Mouse (Mus musculus) cerebellum, adult 2 months (tissue): ENCODE data around the gene Plekha6. TPM values are rescaled to one million over a fixed set of nuclear protein-coding genes. Genes with fewer than 3 reads are reported as not detected.

Experiments
- DNase-seq, 2 experiments: peaks; one replicate each; pipeline ENCODE4 v3.0.0; 2021
- H3K27ac ChIP-seq: fragments of 200-500 bp; 2 replicates; pipeline ENCODE4 v1.5.1; 2012; ENCODE audit warnings: low read length, control low read depth, inconsistent platforms; ENCODE audit not compliant: insufficient read depth
- H3K27me3 ChIP-seq: fragments of 200-500 bp; 2 replicates; pipeline ENCODE4 v1.6.1; 2012; ENCODE audit warnings: inconsistent platforms, mild to moderate bottlenecking, low read length, moderate library complexity; ENCODE audit not compliant: control insufficient read depth, insufficient read depth
- H3K4me1 ChIP-seq: fragments of 200-500 bp; 2 replicates; pipeline ENCODE4 v1.6.1; 2011; ENCODE audit warnings: low read length; ENCODE audit not compliant: control insufficient read depth, insufficient read depth
- H3K4me3 ChIP-seq: fragments of 200-500 bp; replicated peaks from 2 replicates; pipeline ENCODE3; 2011; ENCODE audit warnings: mild to moderate bottlenecking, low read depth, low read length, control low read depth; ENCODE audit not compliant: insufficient read depth
- CTCF ChIP-seq: fragments of 200-500 bp; IDR thresholded peaks from 2 replicates; pipeline ENCODE4 v1.5.1; 2011; ENCODE audit warnings: low read depth, mild to moderate bottlenecking, control low read depth, low read length, moderate library complexity, borderline replicate concordance; ENCODE audit not compliant: insufficient read depth
- POLR2A ChIP-seq: fragments of 200-500 bp; IDR thresholded peaks from 2 replicates; pipeline ENCODE4 v1.6.1; 2011; ENCODE audit warnings: low read length, control low read depth, borderline replicate concordance; ENCODE audit not compliant: insufficient read depth
- WGBS: fragments of 180-500 bp; shearing (Covaris S2); methylation state at CpG from one replicate; pipeline ENCODE4 v1.1.7; 2018; 5-methylcytosine and 5-hydroxymethylcytosine counted together
- polyA plus RNA-seq: library from polyadenylated mRNA; depleted of rRNA; stranded (reverse); fragments of >200 nt; gene quantifications from 2 replicates; pipeline ENCODE4 v1.2.3, GENCODE M21; 2012

The Plekha6 gene
- polyA plus RNA-seq, 1 experiment: 77.2 TPM

GRCm38 (mm10) chr1:133147324-133147723, 16.7 kb upstream of the Plekha6 start:
- H3K4me3 ChIP-seq: no peak overlapping the region
- no peaks in the 10 kb centered on the region for H3K27me3 ChIP-seq
- 85% methylated on average over 5 of the region's 5 CpGs for whole genome bisulfite sequencing
- H3K4me1 ChIP-seq: no peaks in the 10 kb centered on the region
- TF ChIP-seq POLR2A: no peak
- TF ChIP-seq CTCF: no peak
- no peak for DNase-seq
- H3K27ac ChIP-seq: no peak overlapping the region

DNA sequence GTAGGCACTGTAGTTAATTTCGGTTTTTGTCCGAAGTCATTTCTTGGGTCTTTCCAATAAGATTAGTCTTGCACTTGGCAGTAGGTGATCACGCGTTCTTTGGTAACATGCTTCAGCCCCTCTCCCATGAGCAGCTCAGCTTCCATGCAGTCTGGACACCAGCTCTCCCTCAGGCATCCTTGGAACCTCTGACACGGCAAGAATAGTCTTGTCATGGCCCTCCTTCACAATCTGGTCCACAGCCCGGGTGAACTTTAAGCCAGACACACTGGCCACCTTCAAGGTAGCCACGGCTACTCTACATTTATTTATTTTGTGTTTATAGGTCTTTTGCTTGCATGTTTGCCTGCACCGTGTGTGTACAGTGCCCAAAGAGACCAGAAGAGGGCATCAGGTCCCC, 15.9 kb upstream of the Plekha6 start:
- TF ChIP-seq CTCF (no peak), POLR2A (no peak)
- Histone ChIP-seq H3K27ac (no peak overlapping the region), H3K27me3 (no peaks in the 10 kb centered on the region), H3K4me1 (no peaks in the 10 kb centered on the region), H3K4me3 (no peak overlapping the region)
- 95% methylated on average over 8 of the region's 8 CpGs for WGBS
- no peak for DNase-seq

GRCm38 (mm10) chr1:133150556-133150955, 13.5 kb upstream of the Plekha6 start:
- no peak for DNase-seq
- no peak overlapping the region for H3K4me3 ChIP-seq
- 94% methylated on average over 2 of the region's 2 CpGs for WGBS
- no peak overlapping the region for H3K27ac ChIP-seq
- TF ChIP-seq POLR2A (no peak), CTCF (no peak)
- H3K27me3 ChIP-seq: no peaks in the 10 kb centered on the region
- H3K4me1 ChIP-seq: no peaks in the 10 kb centered on the region

- Histone ChIP-seq H3K4me1 (no peaks in the 10 kb centered on the region), H3K4me3 (no peak overlapping the region), H3K27me3 (no peaks in the 10 kb centered on the region), H3K27ac (no peak overlapping the region)
- WGBS: 97% methylated on average over 3 of the region's 3 CpGs
- DNase-seq: no peak
- TF ChIP-seq CTCF (no peak), POLR2A (no peak)
These were observed 11.8 kb upstream of the Plekha6 start for GRCm38 (mm10) chr1:133152213-133152612.

DNA sequence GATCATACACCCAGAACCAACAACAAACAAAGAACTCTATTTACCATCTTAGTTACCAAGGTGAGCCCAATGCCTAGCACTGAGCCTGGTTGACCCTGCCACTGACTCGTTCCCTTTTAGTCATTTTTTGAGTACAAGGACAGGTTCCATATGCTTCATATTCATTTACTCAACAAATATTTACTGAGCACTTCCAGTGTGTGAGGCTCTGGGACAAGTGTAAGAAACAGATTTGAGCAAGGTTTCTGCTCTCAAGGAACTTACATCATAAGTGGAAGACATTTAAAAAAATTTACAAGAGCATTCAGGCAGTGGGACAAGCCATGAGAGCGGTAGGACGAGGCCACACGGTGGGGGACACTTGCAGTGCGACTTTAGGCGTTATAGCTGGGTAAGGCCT, 8.7 kb upstream of the Plekha6 start:
- WGBS: 86% methylated on average over 6 of the region's 6 CpGs
- H3K27me3 ChIP-seq: no peaks in the 10 kb centered on the region

GRCm38 (mm10) chr1:133159128-133159564, 4.9 kb upstream of the Plekha6 start:
- peak; percentile 22 to 33 for DNase-seq
- WGBS: 9% methylated on average over 7 of the region's 7 CpGs
- H3K27ac ChIP-seq: no peak overlapping the region

More for the DNA sequence above, 8.7 kb upstream of the Plekha6 start:
- Histone ChIP-seq H3K4me3 (no peak overlapping the region), H3K27ac (no peak overlapping the region), H3K4me1 (no peaks in the 10 kb centered on the region; the same call in 1 of the 2 replicates)
- TF ChIP-seq POLR2A (no peak), CTCF (no peak)
- DNase-seq: no peak

DNA sequence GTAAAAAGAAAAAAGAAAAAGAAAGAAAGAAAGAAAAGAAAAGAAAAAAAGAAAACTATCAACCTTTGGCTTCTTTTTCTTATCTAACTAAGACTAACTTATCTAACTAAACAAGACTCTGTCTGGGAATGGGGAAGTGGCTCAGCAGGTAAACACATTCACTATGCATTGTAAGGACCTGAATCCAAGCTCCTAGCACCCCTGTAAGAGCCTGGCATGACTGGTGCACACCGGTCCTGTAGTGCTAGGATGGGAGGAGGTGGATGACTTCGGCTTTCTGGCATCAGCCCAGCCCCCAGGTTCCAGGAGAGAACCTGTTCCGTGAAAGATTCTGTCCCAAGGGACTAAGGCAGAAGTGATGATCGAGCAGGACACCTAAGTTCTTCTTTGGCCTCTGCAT, 2.5 kb upstream of the Plekha6 start:
- 57% methylated on average over 4 of the region's 4 CpGs for WGBS
- TF ChIP-seq CTCF (no peak), POLR2A (no peak)
- peaks cover 3% of the 10 kb centered on the region; the same call in 1 of the 2 replicates for H3K27me3 ChIP-seq

More at GRCm38 (mm10) chr1:133159128-133159564, 4.9 kb upstream of the Plekha6 start:
- Histone ChIP-seq H3K4me3 (no peak overlapping the region), H3K4me1 (no peaks in the 10 kb centered on the region; the same call in 1 of the 2 replicates), H3K27me3 (peaks cover 3% of the 10 kb centered on the region; the same call in 1 of the 2 replicates)
- TF ChIP-seq CTCF (no peak), POLR2A (no peak)

GRCm38 (mm10) chr1:133162046-133162445, 2.0 kb upstream of the Plekha6 start:
- Histone ChIP-seq H3K4me3 (no peak overlapping the region), H3K27me3 (peaks cover 3% of the 10 kb centered on the region; the same call in 1 of the 2 replicates), H3K27ac (no peak overlapping the region), H3K4me1 (no peaks in the 10 kb centered on the region; the same call in 1 of the 2 replicates)
- no peak for TF ChIP-seq CTCF
- TF ChIP-seq POLR2A: no peak
- DNase-seq: no peak
- WGBS: 77% methylated on average over 10 of the region's 10 CpGs

More for the DNA sequence above, 2.5 kb upstream of the Plekha6 start:
- Histone ChIP-seq H3K27ac (no peak overlapping the region), H3K4me3 (no peak overlapping the region), H3K4me1 (no peaks in the 10 kb centered on the region; the same call in 1 of the 2 replicates)
- DNase-seq: no peak

GRCm38 (mm10) chr1:133162981-133163380, 1.0 kb upstream of the Plekha6 start:
- H3K4me3 ChIP-seq: no peak overlapping the region
- H3K27me3 ChIP-seq: peaks cover 3% of the 10 kb centered on the region; the same call in 1 of the 2 replicates
- H3K27ac ChIP-seq: no peak overlapping the region
- H3K4me1 ChIP-seq: no peaks in the 10 kb centered on the region; the same call in 1 of the 2 replicates
- no peak for DNase-seq
- no peak for TF ChIP-seq CTCF
- 67% methylated on average over 8 of the region's 8 CpGs for WGBS
